Mouse (Mus musculus) heart, postnatal 14 days (tissue): ENCODE results near the gene Epn3. TPM values are rescaled to one million over a fixed set of nuclear protein-coding genes. Genes with fewer than 3 reads are reported as not detected.

Source experiments
- DNase-seq, 2 experiments: peaks; one replicate each; pipeline ENCODE4 v3.0.0; 2021 to 2022
- intact Hi-C: fragments of 180-260 bp; cut with DNase I; formaldehyde crosslinking; loops from one replicate; pipeline ENCODE4 v1.15.1; 2025
- total RNA-seq, 2 experiments: library from RNA; stranded (reverse); gene quantifications; 2 replicates each; pipeline ENCODE4 v1.2.3; 2021

Epn3 gene
- total RNA-seq, 2 experiments from 2014 or later = 19.9 to 24.0 TPM

- intact Hi-C loops = no loop called here
- DNase-seq = no peak
Observed at GRCm38 (mm10) chr11:94445300-94445699, 54.5 kb downstream of the Epn3 start.

- no peak for DNase-seq
- intact Hi-C loops = no loop called here
Observed at GRCm38 (mm10) chr11:94444829-94445228, 54.9 kb downstream of the Epn3 start.

- DNase-seq = no peak
- intact Hi-C loops = no loop called here
Observed at GRCm38 (mm10) chr11:94441752-94442151, 58.0 kb downstream of the Epn3 start.

- DNase-seq = no peak
- intact Hi-C loops = no loop called here
Observed at GRCm38 (mm10) chr11:94441122-94441521, 58.7 kb downstream of the Epn3 start.

DNA sequence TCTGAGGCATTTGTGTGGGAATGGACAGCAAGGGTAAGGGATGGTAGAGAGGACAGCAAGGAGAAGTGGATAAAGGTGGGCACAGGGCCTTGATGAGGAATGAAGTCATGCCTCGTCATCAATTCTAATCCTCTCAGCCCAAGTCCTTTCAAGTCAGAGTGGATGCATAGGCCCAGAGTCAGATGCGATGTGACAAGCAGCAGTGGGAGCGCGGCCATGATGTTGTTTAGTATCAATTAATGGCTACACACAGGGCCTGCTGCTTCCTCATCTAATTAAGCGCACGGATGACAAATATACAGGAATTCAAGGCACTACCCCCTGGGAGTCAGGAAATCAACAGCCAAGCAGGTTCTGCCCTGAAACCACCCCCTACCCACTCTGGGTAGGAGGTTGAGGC lies 59.4 kb downstream of the Epn3 start:
- intact Hi-C loops = no loop called here
- no peak for DNase-seq

Other genes with a start within 250 kb of the Epn3 start
- not detected for gene Gm21885, start 218.1 kb downstream of the Epn3 start, total RNA-seq
- 10 to 100 TPM; 40.6 to 45.0 TPM for gene Luc7l3, start 178.0 kb downstream of the Epn3 start, total RNA-seq
- gene Ankrd40, start 172.0 kb downstream of the Epn3 start, total RNA-seq = 100 to 1,000 TPM; 227 to 239 TPM
- 1 to 10 TPM; 2.6 to 3.3 TPM for gene Abcc3, start 107.0 kb downstream of the Epn3 start, total RNA-seq
- gene Cacna1g, start 25.8 kb downstream of the Epn3 start, total RNA-seq = 10 to 100 TPM; 27.6 to 28.8 TPM
- 1 to 10 TPM in 1 of 2 experiments, under 1 TPM in 1; 0.54 to 1.1 TPM for gene Spata20, start 13.8 kb downstream of the Epn3 start, total RNA-seq
- 1 to 10 TPM; 1.4 to 2.1 TPM for gene Mycbpap, start 21.8 kb upstream of the Epn3 start, total RNA-seq
- gene Rsad1, start 49.3 kb upstream of the Epn3 start, total RNA-seq = 1 to 10 TPM; 9.4 to 9.6 TPM
- 1 to 10 TPM in 1 of 2 experiments, under 1 TPM in 1; 0.22 to 2.4 TPM for gene Chad, start 65.1 kb upstream of the Epn3 start, total RNA-seq
- 10 to 100 TPM; 31.6 to 35.6 TPM for gene Acsf2, start 101.9 kb upstream of the Epn3 start, total RNA-seq
- 10 to 100 TPM; 34.7 to 37.3 TPM for gene Lrrc59, start 129.8 kb upstream of the Epn3 start, total RNA-seq
- gene Mrpl27, start 153.8 kb upstream of the Epn3 start, total RNA-seq = 10 to 100 TPM; 57.1 to 62.9 TPM
- 1 to 10 TPM in 1 of 2 experiments, under 1 TPM in 1; 0.45 to 1.5 TPM for gene Eme1, start 154.0 kb upstream of the Epn3 start, total RNA-seq
- 10 to 100 TPM; 12.5 to 15.1 TPM for gene Xylt2, start 177.5 kb upstream of the Epn3 start, total RNA-seq
- not detected for gene Gm11541, start 204.5 kb upstream of the Epn3 start, total RNA-seq
- gene Cdc34b, start 241.8 kb upstream of the Epn3 start, total RNA-seq = 1 to 10 TPM; 1.2 TPM